Mouse (Mus musculus): Measurements from ENCODE around the gene Snx29. TPM values are rescaled to one million over a fixed set of nuclear protein-coding genes. Genes with fewer than 3 reads are reported as not detected.

Gene Snx29
- polyA plus RNA-seq, 1 experiment = 15.0 TPM

DNA sequence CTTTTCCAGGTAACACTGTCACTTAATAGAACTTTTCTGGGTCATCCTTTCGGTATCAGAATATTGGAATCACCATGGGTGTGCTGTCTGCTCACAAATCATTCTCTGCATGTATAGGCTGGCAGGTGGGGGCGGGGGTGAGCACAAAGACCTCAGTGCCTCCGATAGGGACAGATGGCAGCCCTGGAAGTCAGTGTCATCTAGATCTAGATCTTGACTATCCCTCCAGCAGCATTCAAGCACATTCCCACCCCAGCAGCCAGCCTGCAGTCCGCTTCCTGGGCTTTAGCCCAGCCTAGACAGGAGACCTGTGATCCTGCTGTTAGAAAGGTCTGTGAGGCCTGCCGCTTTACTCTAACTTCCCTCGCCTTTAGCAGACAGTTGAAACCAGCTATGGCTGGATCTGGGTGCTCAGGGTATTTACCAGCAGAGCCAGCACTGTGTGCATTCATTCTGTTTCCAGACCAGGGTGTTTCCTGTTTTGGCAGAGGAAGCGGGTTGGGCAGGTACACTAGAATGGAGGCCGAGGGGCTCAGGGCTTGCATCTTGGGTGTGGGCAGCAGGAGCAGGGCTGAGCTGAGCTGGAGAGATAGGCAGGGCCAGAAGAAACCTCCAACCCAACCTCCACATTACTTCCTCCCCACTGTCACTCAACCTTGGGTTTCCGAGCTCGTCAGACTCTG is 203.5 kb downstream of the Snx29 start:
- peak; percentile 31 for DNase-seq
- H3K27me3 ChIP-seq (ENCODE audit: control insufficient read depth, insufficient read depth, low read length) = no peaks in the 10 kb centered on the region
- no peak overlapping the region for H3K4me3 ChIP-seq (ENCODE audit: control insufficient read depth, insufficient read depth, low read length)
- WGBS = 27% methylated on average over 10 of the region's 10 CpGs
- peaks cover 10% of the 10 kb centered on the region for H3K4me1 ChIP-seq (replicated peaks; ENCODE audit: control insufficient read depth, insufficient read depth, low read length)
- no peak for TF ChIP-seq POLR2A (IDR thresholded peaks at IDR 0.05; ENCODE audit: control insufficient read depth, extremely low read depth, insufficient read depth, low read length, poor library complexity)
- TF ChIP-seq CTCF (IDR thresholded peaks at IDR 0.05; ENCODE audit: borderline replicate concordance, control insufficient read depth, extremely low read depth, insufficient read depth, low read length, poor library complexity) = no peak
- H3K36me3 ChIP-seq (ENCODE audit: control insufficient read depth, insufficient read depth, low read length) = no peaks in the 10 kb centered on the region
- peak overlapping the region; percentile 72 for H3K27ac ChIP-seq (ENCODE audit: control insufficient read depth, insufficient read depth, low read length)

DNA sequence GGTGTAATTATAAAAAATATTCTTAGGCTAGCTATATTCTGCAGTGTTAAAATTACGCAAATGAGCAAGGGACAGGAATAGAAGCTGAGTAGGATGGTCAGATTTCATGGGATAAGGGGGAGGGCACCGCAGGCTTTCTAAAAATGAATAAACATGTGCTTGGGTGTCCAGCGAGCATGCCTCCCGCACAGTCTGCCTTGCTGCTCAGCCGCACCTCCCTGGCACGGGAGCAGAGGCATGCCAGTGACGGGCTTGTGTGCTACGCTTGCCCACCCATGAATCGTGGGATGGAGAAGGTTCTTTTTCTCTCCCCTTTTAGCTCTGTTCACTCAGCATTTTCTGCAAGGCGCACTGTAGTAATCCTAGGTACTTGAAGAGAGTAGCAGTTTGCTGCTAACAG is 204.3 kb downstream of the Snx29 start:
- Histone ChIP-seq H3K4me1 (replicated peaks; ENCODE audit: control insufficient read depth, insufficient read depth, low read length) (peaks cover 10% of the 10 kb centered on the region), H3K27me3 (ENCODE audit: control insufficient read depth, insufficient read depth, low read length) (no peaks in the 10 kb centered on the region), H3K27ac (ENCODE audit: control insufficient read depth, insufficient read depth, low read length) (no peak overlapping the region), H3K36me3 (ENCODE audit: control insufficient read depth, insufficient read depth, low read length) (no peaks in the 10 kb centered on the region), H3K4me3 (ENCODE audit: control insufficient read depth, insufficient read depth, low read length) (no peak overlapping the region)
- WGBS = 85% methylated on average over 10 of the region's 10 CpGs
- no peak for DNase-seq
- TF ChIP-seq CTCF (IDR thresholded peaks at IDR 0.05; ENCODE audit: borderline replicate concordance, control insufficient read depth, extremely low read depth, insufficient read depth, low read length, poor library complexity) (no peak), POLR2A (IDR thresholded peaks at IDR 0.05; ENCODE audit: control insufficient read depth, extremely low read depth, insufficient read depth, low read length, poor library complexity) (no peak)

DNA sequence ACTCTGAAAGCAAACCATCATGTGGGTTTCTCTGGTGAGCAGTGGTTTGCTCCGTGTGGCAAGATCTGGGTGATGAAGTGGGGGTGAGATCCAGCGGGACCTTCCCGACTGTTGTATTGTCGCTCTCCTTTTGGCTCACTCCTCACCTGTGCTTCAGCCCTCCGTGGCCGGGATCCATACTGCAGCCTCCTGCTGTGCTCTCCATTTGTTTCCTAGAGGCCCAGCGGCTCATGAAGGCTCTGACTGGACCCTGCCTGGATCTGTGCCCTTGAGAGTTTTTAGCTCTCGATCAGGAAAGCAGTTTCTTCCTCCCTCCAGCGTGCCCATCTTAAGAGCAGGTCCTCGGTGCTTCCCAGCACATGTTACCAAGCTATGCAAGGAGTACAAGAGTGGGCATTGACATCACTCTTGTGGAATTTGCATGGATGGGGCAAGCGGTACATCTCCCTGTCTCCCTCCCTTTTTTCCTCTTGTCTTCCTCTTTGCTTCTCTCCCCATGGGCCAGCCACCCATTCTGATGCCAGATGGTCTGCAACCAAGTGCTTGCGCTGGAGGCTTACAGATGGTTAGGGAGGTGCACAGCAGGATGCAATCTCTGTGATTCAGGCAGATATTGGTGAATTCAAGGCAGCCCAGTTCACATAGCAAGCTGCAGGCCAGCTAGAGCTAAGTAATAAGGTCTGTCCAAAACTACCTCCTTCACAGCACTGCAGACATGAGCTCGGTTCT is 207.9 kb downstream of the Snx29 start:
- H3K36me3 ChIP-seq (ENCODE audit: control insufficient read depth, insufficient read depth, low read length) = no peaks in the 10 kb centered on the region
- DNase-seq = no peak
- 87% methylated on average over 13 of the region's 13 CpGs for WGBS
- no peaks in the 10 kb centered on the region for H3K27me3 ChIP-seq (ENCODE audit: control insufficient read depth, insufficient read depth, low read length)
- H3K4me1 ChIP-seq (replicated peaks; ENCODE audit: control insufficient read depth, insufficient read depth, low read length) = peaks cover 10% of the 10 kb centered on the region
- no peak for TF ChIP-seq CTCF (IDR thresholded peaks at IDR 0.05; ENCODE audit: borderline replicate concordance, control insufficient read depth, extremely low read depth, insufficient read depth, low read length, poor library complexity)
- no peak for TF ChIP-seq POLR2A (IDR thresholded peaks at IDR 0.05; ENCODE audit: control insufficient read depth, extremely low read depth, insufficient read depth, low read length, poor library complexity)
- no peak overlapping the region for H3K4me3 ChIP-seq (ENCODE audit: control insufficient read depth, insufficient read depth, low read length)
- H3K27ac ChIP-seq (ENCODE audit: control insufficient read depth, insufficient read depth, low read length) = no peak overlapping the region

DNA sequence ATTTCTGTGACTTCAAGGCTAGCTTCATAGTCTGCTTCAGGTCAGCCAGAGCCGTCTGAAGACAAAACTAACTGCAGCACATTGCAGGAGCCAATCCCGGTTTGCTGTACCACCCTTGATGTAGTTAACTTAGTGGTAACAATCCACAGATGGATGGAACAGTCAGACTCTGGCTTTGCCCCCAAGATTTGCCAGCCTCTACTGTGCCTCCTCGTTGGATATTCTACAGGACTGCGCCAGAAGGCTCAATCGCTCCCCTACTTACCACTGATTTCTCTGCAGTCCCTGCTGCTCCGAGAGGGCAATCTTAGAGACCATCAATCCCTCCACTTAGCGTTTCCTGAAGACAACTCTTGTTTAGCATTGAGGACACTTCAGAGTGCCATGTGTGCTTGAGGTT is 208.7 kb downstream of the Snx29 start:
- Histone ChIP-seq H3K36me3 (ENCODE audit: control insufficient read depth, insufficient read depth, low read length) (no peaks in the 10 kb centered on the region), H3K27ac (ENCODE audit: control insufficient read depth, insufficient read depth, low read length) (no peak overlapping the region), H3K27me3 (ENCODE audit: control insufficient read depth, insufficient read depth, low read length) (no peaks in the 10 kb centered on the region), H3K4me3 (ENCODE audit: control insufficient read depth, insufficient read depth, low read length) (no peak overlapping the region), H3K4me1 (replicated peaks; ENCODE audit: control insufficient read depth, insufficient read depth, low read length) (peaks cover 5% of the 10 kb centered on the region)
- TF ChIP-seq POLR2A (IDR thresholded peaks at IDR 0.05; ENCODE audit: control insufficient read depth, extremely low read depth, insufficient read depth, low read length, poor library complexity) (no peak), CTCF (IDR thresholded peaks at IDR 0.05; ENCODE audit: borderline replicate concordance, control insufficient read depth, extremely low read depth, insufficient read depth, low read length, poor library complexity) (no peak)
- no peak for DNase-seq
- WGBS = 94% methylated on average over 7 of the region's 7 CpGs

DNA sequence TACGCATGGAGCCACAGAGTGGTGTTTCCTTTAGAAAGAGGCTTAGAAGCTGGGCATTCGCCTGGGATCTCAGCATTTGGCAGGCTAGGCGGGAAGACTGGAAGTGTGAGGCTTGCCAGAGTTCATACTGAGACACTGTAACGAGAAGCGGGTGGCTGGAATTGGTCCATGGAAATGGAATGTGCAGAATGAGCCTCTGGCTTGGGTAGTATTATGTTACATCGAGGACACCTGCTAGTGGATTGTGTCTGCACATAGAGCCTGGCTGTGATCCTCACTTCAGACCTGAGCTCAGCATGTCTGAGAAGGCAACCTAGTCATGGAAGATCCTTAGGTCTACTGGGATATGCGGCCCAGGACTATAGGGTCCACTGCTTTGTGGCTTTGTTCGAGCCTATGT is 209.9 kb downstream of the Snx29 start:
- 89% methylated on average over 8 of the region's 8 CpGs for WGBS
- no peak for DNase-seq
- Histone ChIP-seq H3K27ac (ENCODE audit: control insufficient read depth, insufficient read depth, low read length) (no peak overlapping the region), H3K4me3 (ENCODE audit: control insufficient read depth, insufficient read depth, low read length) (no peak overlapping the region), H3K36me3 (ENCODE audit: control insufficient read depth, insufficient read depth, low read length) (no peaks in the 10 kb centered on the region), H3K4me1 (replicated peaks; ENCODE audit: control insufficient read depth, insufficient read depth, low read length) (no peaks in the 10 kb centered on the region), H3K27me3 (ENCODE audit: control insufficient read depth, insufficient read depth, low read length) (no peaks in the 10 kb centered on the region)
- no peak for TF ChIP-seq CTCF (IDR thresholded peaks at IDR 0.05; ENCODE audit: borderline replicate concordance, control insufficient read depth, extremely low read depth, insufficient read depth, low read length, poor library complexity)
- no peak for TF ChIP-seq POLR2A (IDR thresholded peaks at IDR 0.05; ENCODE audit: control insufficient read depth, extremely low read depth, insufficient read depth, low read length, poor library complexity)

DNA sequence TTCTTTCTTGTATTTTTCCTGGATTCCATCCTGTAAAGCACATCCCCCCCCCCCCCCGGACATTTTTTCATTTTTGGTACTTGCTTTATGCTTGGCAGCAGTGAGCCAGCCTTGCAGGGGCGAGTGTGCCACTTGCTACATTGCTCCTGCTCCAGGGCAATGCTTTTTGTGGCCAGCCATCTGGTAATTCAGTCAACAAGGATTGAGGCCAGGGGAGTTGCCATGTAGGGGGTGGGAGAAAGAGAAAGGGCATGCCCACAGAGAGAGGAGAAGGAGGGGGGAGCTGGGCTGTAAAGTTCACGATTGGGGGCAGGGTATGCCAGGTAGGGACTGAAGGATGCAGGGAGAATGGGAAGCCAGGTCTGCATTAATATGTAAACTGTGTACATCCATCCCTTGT is 210.7 kb downstream of the Snx29 start:
- Histone ChIP-seq H3K4me1 (replicated peaks; ENCODE audit: control insufficient read depth, insufficient read depth, low read length) (no peaks in the 10 kb centered on the region), H3K27me3 (ENCODE audit: control insufficient read depth, insufficient read depth, low read length) (no peaks in the 10 kb centered on the region), H3K4me3 (ENCODE audit: control insufficient read depth, insufficient read depth, low read length) (no peak overlapping the region), H3K36me3 (ENCODE audit: control insufficient read depth, insufficient read depth, low read length) (no peaks in the 10 kb centered on the region), H3K27ac (ENCODE audit: control insufficient read depth, insufficient read depth, low read length) (no peak overlapping the region)
- WGBS = 85% methylated on average over 3 of the region's 3 CpGs
- DNase-seq = no peak
- TF ChIP-seq CTCF (IDR thresholded peaks at IDR 0.05; ENCODE audit: borderline replicate concordance, control insufficient read depth, extremely low read depth, insufficient read depth, low read length, poor library complexity) (no peak), POLR2A (IDR thresholded peaks at IDR 0.05; ENCODE audit: control insufficient read depth, extremely low read depth, insufficient read depth, low read length, poor library complexity) (no peak)
